Mouse (Mus musculus) megakaryocyte, embryonic 14.5 days (primary cell): ENCODE measurements around the gene Saa3. TPM values are rescaled to one million over a fixed set of nuclear protein-coding genes. Genes with fewer than 3 reads are reported as not detected.
"Not testable (repeated sequence)": the region's sequence is repeated elsewhere in the genome, so short reads cannot be mapped to it uniquely, and the experiment has no call there.

Experiments used
- H3K27me3 ChIP-seq: replicated peaks from 2 replicates; pipeline ENCODE3; 2012; ENCODE audit warnings: inconsistent platforms
- H3K36me3 ChIP-seq: replicated peaks from 2 replicates; pipeline ENCODE3; 2012; ENCODE audit warnings: low read length, inconsistent platforms, mixed read lengths
- H3K4me1 ChIP-seq: 2 replicates; pipeline ENCODE4 v1.6.1; 2012; ENCODE audit warnings: inconsistent platforms
- H3K4me3 ChIP-seq: replicated peaks from 2 replicates; pipeline ENCODE3; 2012; ENCODE audit warnings: moderate library complexity, mild to moderate bottlenecking, inconsistent platforms
- H3K9me3 ChIP-seq: 2 replicates; pipeline ENCODE4 v1.6.1; 2012; ENCODE audit warnings: inconsistent platforms
- FLI1 ChIP-seq: IDR thresholded peaks from 2 replicates; pipeline ENCODE4 v1.6.1; 2012; ENCODE audit warnings: low read length, inconsistent platforms, mixed read lengths
- GATA1 ChIP-seq: IDR thresholded peaks from 3 replicates; pipeline ENCODE4 v1.6.1; 2012; ENCODE audit warnings: mixed read lengths, low read length, inconsistent platforms, borderline replicate concordance
- polyA plus RNA-seq: library from polyadenylated mRNA; stranded (reverse); fragments of >175 nt; gene quantifications from 2 replicates; pipeline ENCODE4 v1.2.3, GENCODE M21; 2012; ENCODE audit warnings: low replicate concordance; ENCODE audit not compliant: insufficient read depth

Gene Saa3
- polyA plus RNA-seq: 99.8 TPM in 1 of 2 replicates, not detected in the other

- peaks cover 30% of the 10 kb centered on the region for H3K27me3 ChIP-seq
- peaks cover 45% of the 10 kb centered on the region for H3K4me1 ChIP-seq
- no peaks in the 10 kb centered on the region for H3K36me3 ChIP-seq
- no peak for TF ChIP-seq FLI1
- TF ChIP-seq GATA1: no peak
- H3K4me3 ChIP-seq: no peak within 1 kb of the TSS
- H3K9me3 ChIP-seq: no peaks in the 10 kb centered on the region
These were observed at the start of gene Saa3 for GRCm38 (mm10) chr7:46715600-46715999. Gene Saa3, minus strand, starts transcription at chr7:46715700.

- TF ChIP-seq FLI1 (no peak), GATA1 (no peak)
- no peaks in the 10 kb centered on the region for H3K27me3 ChIP-seq
- no peak overlapping the region for H3K4me3 ChIP-seq
- H3K36me3 ChIP-seq: peaks cover 97% of the 10 kb centered on the region
- no peaks in the 10 kb centered on the region for H3K9me3 ChIP-seq
- H3K4me1 ChIP-seq: peaks cover 7% of the 10 kb centered on the region
These were observed 49.2 kb upstream of the Saa3 start for GRCm38 (mm10) chr7:46764672-46765071.

GRCm38 (mm10) chr7:46762601-46763000 is 47.1 kb upstream of the Saa3 start:
- Histone ChIP-seq H3K36me3 (peaks cover 89% of the 10 kb centered on the region), H3K4me3 (no peak overlapping the region), H3K9me3 (no peaks in the 10 kb centered on the region), H3K27me3 (no peaks in the 10 kb centered on the region), H3K4me1 (peaks cover 8% of the 10 kb centered on the region)
- TF ChIP-seq GATA1: no peak
- TF ChIP-seq FLI1: no peak

- TF ChIP-seq GATA1 (no peak), FLI1 (no peak)
- Histone ChIP-seq H3K27me3 (no peaks in the 10 kb centered on the region), H3K9me3 (no peaks in the 10 kb centered on the region), H3K36me3 (peaks cover 76% of the 10 kb centered on the region), H3K4me3 (no peak overlapping the region), H3K4me1 (peaks cover 21% of the 10 kb centered on the region)
These were observed 45.7 kb upstream of the Saa3 start for GRCm38 (mm10) chr7:46761049-46761795.

- Histone ChIP-seq H3K4me1 (peaks cover 52% of the 10 kb centered on the region), H3K4me3 (no peak within 1 kb of the TSS), H3K9me3 (no peaks in the 10 kb centered on the region), H3K27me3 (peaks cover 35% of the 10 kb centered on the region), H3K36me3 (no peaks in the 10 kb centered on the region)
- TF ChIP-seq FLI1 (no peak), GATA1 (no peak)
These were observed 36.0 kb upstream of the Saa3 start, which contains the start of gene Saa2 for GRCm38 (mm10) chr7:46751490-46751889. Gene Saa2, plus strand, starts transcription at chr7:46751790.

GRCm38 (mm10) chr7:46748459-46748858 is 33.0 kb upstream of the Saa3 start:
- no peaks in the 10 kb centered on the region for H3K9me3 ChIP-seq
- TF ChIP-seq GATA1 (no peak), FLI1 (no peak)
- H3K36me3 ChIP-seq: no peaks in the 10 kb centered on the region
- peaks cover 25% of the 10 kb centered on the region for H3K4me1 ChIP-seq
- H3K4me3 ChIP-seq: no peak overlapping the region
- H3K27me3 ChIP-seq: peaks cover 46% of the 10 kb centered on the region

GRCm38 (mm10) chr7:46746381-46746780 is 30.9 kb upstream of the Saa3 start:
- Histone ChIP-seq H3K9me3 (no peaks in the 10 kb centered on the region), H3K27me3 (peaks cover 48% of the 10 kb centered on the region), H3K4me1 (peaks cover 22% of the 10 kb centered on the region), H3K4me3 (no peak overlapping the region), H3K36me3 (no peaks in the 10 kb centered on the region)
- no peak for TF ChIP-seq GATA1
- no peak for TF ChIP-seq FLI1

GRCm38 (mm10) chr7:46745816-46746215 is 30.3 kb upstream of the Saa3 start:
- Histone ChIP-seq H3K36me3 (no peaks in the 10 kb centered on the region), H3K4me1 (peaks cover 28% of the 10 kb centered on the region), H3K4me3 (no peak overlapping the region), H3K27me3 (peaks cover 47% of the 10 kb centered on the region), H3K9me3 (no peaks in the 10 kb centered on the region)
- TF ChIP-seq GATA1: no peak
- TF ChIP-seq FLI1: no peak

- not testable (repeated sequence) for H3K36me3 ChIP-seq, H3K4me3 ChIP-seq, H3K9me3 ChIP-seq
- Histone ChIP-seq H3K27me3 (peaks cover 26% of the 10 kb centered on the region), H3K4me1 (peaks cover 46% of the 10 kb centered on the region)
These were observed 27.4 kb upstream of the Saa3 start, which contains the start of gene Saa1 for GRCm38 (mm10) chr7:46742880-46743279. Gene Saa1, minus strand, starts transcription at chr7:46742980.

- H3K36me3 ChIP-seq, H3K4me3 ChIP-seq, H3K9me3 ChIP-seq: not testable (repeated sequence)
- peaks cover 20% of the 10 kb centered on the region for H3K27me3 ChIP-seq
- peaks cover 46% of the 10 kb centered on the region for H3K4me1 ChIP-seq
These were observed 24.5 kb upstream of the Saa3 start for GRCm38 (mm10) chr7:46740041-46740440.
